Mouse (Mus musculus) kidney, postnatal 36 days (tissue): Measurements from ENCODE around the gene Nkapd1.

Experiments used
- DNase-seq, 2 experiments: peaks; one replicate each; pipeline ENCODE4 v3.0.0; 2021 to 2022; ENCODE audit warnings: mixed read lengths in 2 of 2

Nkapd1 gene

GRCm38 (mm10) chr9:50596973-50597372, 20.3 kb downstream of the Nkapd1 start:
- DNase-seq, result no peak

DNA sequence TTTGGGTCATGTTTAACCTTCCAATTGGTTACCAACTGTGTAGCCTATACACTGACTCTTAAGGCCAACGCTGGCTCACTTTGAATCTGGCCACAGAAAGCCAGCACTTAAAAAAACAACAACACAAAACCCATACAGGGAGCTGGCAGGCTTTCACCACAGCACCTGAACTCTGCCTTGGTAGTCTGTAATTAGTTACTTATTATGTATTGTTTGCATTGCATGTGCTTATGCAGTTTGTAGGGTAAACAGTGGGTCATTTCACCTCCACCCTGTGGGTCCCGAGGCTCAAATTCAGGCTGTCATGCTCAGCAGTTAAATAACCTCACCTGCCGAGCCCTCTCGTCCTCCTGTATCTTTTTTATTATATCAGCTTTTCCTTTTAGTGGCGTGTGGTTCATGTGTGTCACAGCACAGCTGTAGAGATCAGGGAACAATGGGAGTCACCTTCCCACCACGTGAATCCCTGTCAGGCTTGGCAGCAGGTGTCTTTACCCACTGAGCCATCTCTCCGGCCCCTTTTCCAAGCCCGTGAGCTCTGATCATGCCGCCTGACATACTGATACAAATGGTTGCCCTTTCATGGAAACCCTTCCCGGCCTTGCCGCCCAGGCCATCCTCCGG, 22.4 kb downstream of the Nkapd1 start:
- DNase-seq, result peak; percentile 49 to 51

DNA sequence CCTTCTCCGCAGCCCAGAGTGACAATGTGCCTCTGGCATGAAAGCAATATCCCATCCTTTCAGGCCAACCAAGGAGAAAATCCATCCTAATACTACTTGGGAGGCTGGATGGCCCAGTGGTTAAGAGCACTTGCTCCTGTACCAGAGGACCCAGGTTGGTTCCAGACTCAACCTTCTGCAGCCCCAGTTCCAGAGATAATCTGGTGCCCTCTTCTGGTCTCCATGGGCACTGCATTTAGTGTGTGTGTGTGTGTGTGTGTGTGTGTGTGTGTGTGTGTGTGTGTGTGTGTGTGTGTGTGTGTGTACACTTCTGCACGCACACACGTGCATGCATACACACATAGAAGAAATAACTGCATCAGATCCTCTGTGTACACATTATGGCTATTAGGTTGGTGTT, 23.7 kb downstream of the Nkapd1 start:
- DNase-seq, result peak; percentile 26 to 74

DNA sequence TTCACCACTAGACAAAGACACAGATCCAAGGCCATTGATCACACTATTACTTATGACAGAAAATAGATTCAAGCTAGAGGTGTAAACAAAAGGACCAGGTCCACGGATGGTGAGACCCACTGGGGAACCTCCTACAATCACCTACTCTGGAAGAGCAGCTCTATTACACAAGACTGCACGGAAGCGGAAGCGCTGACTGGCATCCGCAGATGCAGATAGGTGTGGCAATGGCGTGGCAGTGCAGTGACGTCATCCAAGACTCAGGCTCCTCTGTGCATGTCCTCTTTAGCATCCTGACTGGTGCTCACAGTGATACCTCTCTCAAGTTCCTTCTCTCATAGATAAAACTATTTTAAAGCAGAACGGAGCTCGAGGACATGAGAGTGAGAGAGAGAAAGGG, 24.3 kb downstream of the Nkapd1 start:
- no peak for DNase-seq

DNA sequence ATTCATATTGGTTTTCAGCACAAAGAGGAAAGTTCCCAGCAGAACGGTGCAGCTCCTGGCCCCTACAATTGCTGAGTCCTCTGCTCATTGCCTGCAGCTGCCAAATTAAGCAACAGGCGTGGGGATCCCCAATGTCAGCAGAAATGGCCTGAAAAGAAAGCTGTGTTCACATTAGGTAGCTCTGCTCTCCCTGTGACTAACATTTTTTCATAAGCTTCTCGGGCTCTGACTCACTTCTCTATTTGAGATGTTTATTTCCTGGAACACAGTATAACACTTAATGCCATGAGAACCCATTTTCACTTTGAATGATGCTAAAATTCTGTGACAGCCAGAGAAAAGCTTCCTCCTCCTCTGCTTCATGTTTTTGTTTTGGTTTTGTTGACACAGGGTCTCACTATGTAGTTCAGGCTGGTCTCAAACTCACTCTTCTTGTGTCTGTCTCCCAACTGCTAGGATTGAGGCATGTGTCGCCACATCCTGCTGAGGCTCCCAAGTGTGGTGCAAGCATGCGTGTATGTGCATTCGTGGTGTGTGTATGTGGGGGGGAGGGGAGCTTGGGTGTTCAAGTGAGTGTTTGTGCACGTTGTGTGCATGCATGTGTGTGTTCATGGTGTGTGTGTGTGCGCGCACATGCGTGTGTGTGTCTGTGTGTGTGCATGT, 26.3 kb downstream of the Nkapd1 start:
- no peak for DNase-seq

GRCm38 (mm10) chr9:50586955-50587354, 30.3 kb downstream of the Nkapd1 start:
- DNase-seq, result no peak

DNA sequence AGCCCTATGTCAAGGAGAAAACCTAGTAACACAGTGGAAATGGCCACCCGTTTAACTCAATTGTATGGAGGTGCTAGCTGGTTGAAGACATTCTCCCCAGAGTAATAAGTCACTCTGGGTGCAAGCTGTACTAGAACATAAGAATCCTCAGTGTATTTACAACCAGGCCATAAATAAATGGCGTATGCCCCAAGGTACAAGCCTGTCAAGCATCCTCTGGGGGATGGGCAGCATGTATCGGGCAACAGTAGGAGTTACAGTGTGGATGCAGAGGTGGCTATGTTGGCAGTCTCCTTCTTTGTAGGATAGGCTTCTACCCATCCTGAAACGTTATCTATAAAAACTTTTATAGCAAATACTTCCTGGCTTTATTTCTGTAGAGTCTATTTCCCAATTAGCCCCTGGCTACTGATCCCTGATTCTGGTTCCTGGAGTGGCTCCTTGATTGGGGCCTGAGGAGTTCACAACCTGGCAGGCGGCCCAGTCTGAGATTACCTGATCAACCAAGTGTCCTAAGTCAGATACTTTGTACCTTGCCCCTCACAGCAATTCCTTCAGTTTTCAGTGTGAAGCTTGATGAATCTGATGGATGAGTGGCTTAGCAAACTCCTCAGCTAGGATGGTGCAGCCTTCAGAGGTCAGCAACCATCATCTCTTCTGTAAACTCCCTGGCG, 32.0 kb downstream of the Nkapd1 start:
- DNase-seq, result peak; percentile 88 to 91

- no peak for DNase-seq
Observed at GRCm38 (mm10) chr9:50580370-50580769, 36.9 kb downstream of the Nkapd1 start.

- DNase-seq, result no peak
Observed at GRCm38 (mm10) chr9:50569599-50570525, 47.4 kb downstream of the Nkapd1 start.

GRCm38 (mm10) chr9:50567881-50568280, 49.4 kb downstream of the Nkapd1 start:
- DNase-seq, result no peak

DNA sequence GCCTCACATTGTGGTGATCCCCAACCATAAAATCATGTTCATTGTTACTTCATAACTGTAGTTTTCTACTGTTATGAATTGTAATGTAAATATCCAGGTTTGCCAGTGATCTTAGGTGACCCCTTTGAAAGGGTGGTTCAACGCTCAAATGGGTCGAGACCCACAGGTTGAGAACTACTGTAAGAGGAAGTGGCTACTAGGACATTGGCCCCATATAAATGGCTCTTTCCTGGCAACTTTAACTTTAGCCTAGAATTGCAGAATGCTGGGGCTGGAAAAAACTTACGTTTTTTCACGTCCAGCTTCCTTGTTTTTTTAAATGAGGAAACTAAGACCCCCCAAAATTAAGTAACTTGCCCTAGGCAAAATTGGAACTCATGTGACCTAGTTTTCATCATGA, 49.9 kb downstream of the Nkapd1 start:
- DNase-seq, result no peak

GRCm38 (mm10) chr9:50565940-50566339, 51.3 kb downstream of the Nkapd1 start:
- DNase-seq, result no peak

DNA sequence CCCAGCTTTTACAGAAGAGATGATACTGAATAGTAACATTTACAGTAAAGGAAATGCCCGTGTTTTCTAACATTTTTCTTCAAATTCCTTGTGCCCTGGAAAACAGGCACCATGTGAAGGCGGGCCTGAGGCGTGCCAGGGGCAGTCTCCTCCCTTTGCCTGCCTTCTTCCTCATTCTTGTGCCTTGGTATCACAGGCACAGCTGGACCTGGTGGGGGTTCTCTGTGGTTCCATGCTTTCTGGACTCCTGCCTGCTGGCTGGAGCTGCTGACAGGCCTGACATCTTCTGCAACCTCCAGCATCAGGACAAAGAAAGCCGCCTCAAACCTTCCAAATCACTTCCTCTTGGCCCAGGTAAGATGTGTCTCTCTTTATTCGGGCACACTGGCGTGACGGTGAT, 52.1 kb downstream of the Nkapd1 start:
- no peak for DNase-seq

- no peak for DNase-seq
Observed at GRCm38 (mm10) chr9:50561918-50562360, 55.3 kb downstream of the Nkapd1 start.

DNA sequence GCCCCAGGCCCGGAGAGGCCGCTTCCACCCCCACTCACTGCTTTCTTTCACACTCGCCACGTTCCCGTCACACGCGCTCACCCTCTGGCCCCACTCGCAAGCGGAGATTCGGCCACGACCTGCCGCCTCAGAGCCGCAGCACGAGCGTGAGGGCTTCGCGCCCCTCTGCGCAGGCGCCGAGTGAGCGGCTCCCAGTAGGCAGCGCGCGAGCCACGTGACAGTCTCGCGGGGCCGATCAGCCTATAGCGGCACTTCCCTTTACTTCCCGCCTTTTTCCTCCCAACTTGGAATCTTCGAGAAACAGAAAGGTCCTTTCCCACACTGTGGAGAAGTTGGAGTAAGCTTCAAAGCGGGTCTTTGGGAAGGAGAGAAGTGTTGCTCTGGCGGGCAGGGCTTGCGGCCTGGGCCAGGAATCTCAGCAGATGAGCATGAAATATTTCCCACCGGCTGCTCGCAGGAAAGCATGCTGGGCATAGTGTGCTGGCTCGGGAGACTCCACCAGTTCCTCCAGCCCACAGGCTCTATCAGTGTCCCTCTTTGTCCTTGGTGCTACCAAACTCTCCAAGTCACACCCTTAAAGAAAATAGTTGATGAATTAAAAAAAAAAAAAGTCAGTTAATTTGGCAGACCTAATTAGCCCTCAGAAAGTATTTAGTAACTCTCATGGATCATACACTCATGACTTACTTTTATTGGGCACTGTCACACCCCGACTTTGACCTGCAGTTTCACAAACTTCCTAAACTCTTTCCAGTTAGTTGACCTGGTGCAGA, 55.9 kb downstream of the Nkapd1 start, which contains the start of gene Tex12:
Tex12 (minus strand) TSS at position 181 of the 773 bp plus-strand sequence.
- no peak for DNase-seq
